Mouse (Mus musculus): Measurements from ENCODE around the gene Primpol. TPM values are rescaled to one million over a fixed set of nuclear protein-coding genes. Genes with fewer than 3 reads are reported as not detected.

The Primpol gene
- polyA plus RNA-seq, 1 experiment, result 2.8 TPM

DNA sequence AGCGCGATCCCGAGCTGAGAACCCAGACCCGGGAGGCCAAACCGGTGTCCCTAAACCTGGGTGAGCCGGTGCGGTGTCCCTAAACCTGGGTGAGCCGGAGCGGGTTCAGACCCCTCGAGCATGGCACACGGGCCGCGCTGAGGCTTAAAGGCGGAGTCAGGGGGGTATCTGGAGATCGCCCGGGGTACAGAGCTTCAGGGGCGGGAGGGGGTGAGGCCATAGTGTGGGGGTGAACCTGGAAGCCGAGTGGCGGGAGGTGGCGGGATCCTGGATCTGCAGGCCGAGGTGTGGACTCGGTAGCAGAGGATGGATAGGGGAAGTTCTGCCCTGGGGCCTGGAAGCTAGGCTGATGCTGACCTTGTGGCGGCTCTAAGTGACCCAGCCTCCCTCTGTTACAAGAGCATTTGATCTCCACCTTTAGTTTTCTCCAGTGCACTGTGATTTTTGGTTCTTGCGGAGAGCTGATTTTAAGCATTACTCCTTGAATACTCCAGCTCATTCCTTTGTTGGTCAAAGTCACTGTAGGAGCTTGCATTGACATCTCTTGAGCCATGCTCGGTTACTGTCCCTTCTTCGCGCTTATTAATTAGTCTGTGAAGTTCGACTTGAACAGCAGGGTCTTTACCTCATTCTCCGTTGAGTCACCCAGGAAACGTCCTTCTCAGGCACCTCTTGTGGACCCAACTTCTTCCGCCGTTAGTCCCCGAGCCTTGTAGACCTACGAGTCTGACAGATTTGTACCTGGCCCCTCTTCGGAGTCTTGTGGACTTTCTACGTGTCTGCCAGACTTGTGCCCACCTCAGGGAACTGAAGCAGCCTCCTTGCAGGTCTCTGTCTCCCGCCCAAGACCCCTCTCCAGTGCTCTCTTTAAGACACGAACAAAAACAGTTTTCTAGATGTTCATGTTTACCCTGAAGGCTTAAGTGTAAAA lies 943 bp upstream of the Primpol start:
- Histone ChIP-seq H3K27me3 (ENCODE audit: control insufficient read depth, insufficient read depth, low read length) (no peaks in the 10 kb centered on the region), H3K27ac (ENCODE audit: insufficient read depth, low read length) (no peak overlapping the region), H3K4me1 (ENCODE audit: control insufficient read depth, insufficient read depth, low read length) (no peaks in the 10 kb centered on the region), H3K4me3 (replicated peaks; ENCODE audit: insufficient read depth, low read depth, low read length) (peak overlapping the region; percentile 67)
- DNase-seq, result peak; percentile 15 to 26
- under 1% methylated on average over 38 of the region's 38 CpGs for WGBS
- TF ChIP-seq POLR2A (IDR thresholded peaks at IDR 0.05; ENCODE audit: borderline replicate concordance, insufficient read depth, low read length), result no peak

DNA sequence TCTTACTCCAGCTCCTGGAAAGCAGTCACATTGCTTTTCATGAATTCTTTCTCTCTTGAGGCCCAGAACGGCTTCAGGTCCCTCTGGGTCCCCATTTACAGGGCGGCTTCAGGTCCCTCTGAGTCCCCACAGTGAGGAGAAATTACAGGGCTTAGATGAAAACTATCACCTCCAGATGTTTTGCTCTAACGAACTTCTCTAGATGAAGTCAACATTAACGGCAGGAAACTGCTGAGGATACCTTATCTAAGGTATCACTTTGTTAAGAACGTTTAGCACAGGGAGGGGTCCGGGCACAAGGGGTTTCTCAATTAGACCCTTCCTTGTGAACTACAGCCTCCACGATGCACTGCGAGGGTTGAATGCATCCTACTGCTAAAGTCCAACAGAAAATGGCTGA lies 1.1 kb downstream of the Primpol start:
- Histone ChIP-seq H3K27me3 (ENCODE audit: control insufficient read depth, insufficient read depth, low read length) (no peaks in the 10 kb centered on the region), H3K4me1 (ENCODE audit: control insufficient read depth, insufficient read depth, low read length) (no peaks in the 10 kb centered on the region), H3K4me3 (replicated peaks; ENCODE audit: insufficient read depth, low read depth, low read length) (no peak overlapping the region), H3K27ac (ENCODE audit: insufficient read depth, low read length) (no peak overlapping the region)
- TF ChIP-seq CTCF (IDR thresholded peaks at IDR 0.05; ENCODE audit: borderline replicate concordance, insufficient read depth, low read depth, low read length) (no peak), POLR2A (IDR thresholded peaks at IDR 0.05; ENCODE audit: borderline replicate concordance, insufficient read depth, low read length) (no peak)
- no peak for DNase-seq
- 93% methylated on average over 8 of the region's 8 CpGs for WGBS

DNA sequence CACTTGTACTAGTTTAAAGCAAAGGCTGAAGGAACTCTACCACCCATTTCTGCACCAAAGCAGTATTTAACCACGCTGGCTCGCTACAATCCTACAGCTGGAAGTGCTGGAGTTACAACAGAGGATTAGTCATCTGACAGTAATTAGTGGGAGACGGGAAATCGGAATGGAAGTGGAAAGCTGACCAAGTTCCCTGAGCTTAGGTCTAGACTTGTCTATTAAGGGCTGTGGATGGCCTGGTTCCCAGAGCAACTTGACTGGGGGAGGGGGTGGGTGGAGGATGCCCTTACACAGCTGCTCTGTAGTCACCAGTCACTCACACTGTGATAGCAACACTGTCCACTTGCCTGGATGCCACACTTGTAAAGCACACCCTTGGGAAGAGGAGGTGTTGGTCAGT lies 3.6 kb downstream of the Primpol start:
- DNase-seq, result no peak
- WGBS, result 39% methylated on average over 4 of the region's 4 CpGs
- Histone ChIP-seq H3K4me3 (replicated peaks; ENCODE audit: insufficient read depth, low read depth, low read length) (no peak overlapping the region), H3K27ac (ENCODE audit: insufficient read depth, low read length) (no peak overlapping the region), H3K27me3 (ENCODE audit: control insufficient read depth, insufficient read depth, low read length) (no peaks in the 10 kb centered on the region), H3K4me1 (ENCODE audit: control insufficient read depth, insufficient read depth, low read length) (no peaks in the 10 kb centered on the region)
- TF ChIP-seq POLR2A (IDR thresholded peaks at IDR 0.05; ENCODE audit: borderline replicate concordance, insufficient read depth, low read length), result no peak
- TF ChIP-seq CTCF (IDR thresholded peaks at IDR 0.05; ENCODE audit: borderline replicate concordance, insufficient read depth, low read depth, low read length), result no peak

DNA sequence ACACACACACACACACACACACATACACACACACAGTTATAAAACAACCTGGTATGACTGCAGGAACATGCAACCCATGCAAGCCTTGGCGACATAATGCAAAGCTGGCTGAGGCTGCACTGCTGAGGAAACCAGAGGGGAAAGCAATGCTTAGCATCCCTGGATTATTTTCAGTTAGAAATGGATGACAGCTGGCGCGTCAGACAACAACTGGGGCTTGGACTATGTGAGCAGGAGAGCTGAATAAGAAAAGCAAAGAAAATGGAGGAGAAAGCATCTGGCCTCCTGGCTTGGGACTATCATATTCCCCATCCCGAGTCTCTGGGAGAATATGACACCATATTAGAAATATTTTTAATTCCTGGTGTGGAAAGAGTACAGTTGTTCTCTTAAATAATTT lies 4.1 kb downstream of the Primpol start:
- Histone ChIP-seq H3K27ac (ENCODE audit: insufficient read depth, low read length) (no peak overlapping the region), H3K4me1 (ENCODE audit: control insufficient read depth, insufficient read depth, low read length) (no peaks in the 10 kb centered on the region), H3K27me3 (ENCODE audit: control insufficient read depth, insufficient read depth, low read length) (no peaks in the 10 kb centered on the region), H3K4me3 (replicated peaks; ENCODE audit: insufficient read depth, low read depth, low read length) (no peak overlapping the region)
- TF ChIP-seq POLR2A (IDR thresholded peaks at IDR 0.05; ENCODE audit: borderline replicate concordance, insufficient read depth, low read length) (no peak), CTCF (IDR thresholded peaks at IDR 0.05; ENCODE audit: borderline replicate concordance, insufficient read depth, low read depth, low read length) (no peak)
- WGBS, result 44% methylated on average over 4 of the region's 4 CpGs
- DNase-seq, result no peak

DNA sequence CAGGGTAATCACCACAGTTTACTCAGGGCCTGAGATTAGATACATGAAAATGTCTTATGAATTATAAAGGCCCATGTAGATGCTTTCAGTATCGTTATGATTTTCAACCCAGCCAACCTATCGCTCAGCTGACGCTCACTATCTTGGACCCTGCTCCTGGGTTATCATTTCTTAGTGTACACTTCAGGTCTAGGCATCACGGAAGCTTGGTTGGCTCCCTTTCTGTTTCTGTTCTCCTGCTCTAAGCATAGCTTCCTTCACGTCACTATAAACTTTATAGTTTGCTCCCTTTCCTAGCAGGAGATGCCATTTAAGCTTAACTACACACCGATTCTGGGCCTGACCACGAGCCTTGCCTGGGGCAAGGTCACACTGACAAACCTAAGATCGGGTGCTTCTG lies 5.5 kb downstream of the Primpol start:
- no peak overlapping the region for H3K27ac ChIP-seq (ENCODE audit: insufficient read depth, low read length)
- WGBS, result 94% methylated on average over 8 of the region's 8 CpGs
- H3K4me3 ChIP-seq (replicated peaks; ENCODE audit: insufficient read depth, low read depth, low read length), result no peak overlapping the region
- H3K27me3 ChIP-seq (ENCODE audit: control insufficient read depth, insufficient read depth, low read length), result no peaks in the 10 kb centered on the region
- no peak for DNase-seq
- no peak for TF ChIP-seq CTCF (IDR thresholded peaks at IDR 0.05; ENCODE audit: borderline replicate concordance, insufficient read depth, low read depth, low read length)
- no peak for TF ChIP-seq POLR2A (IDR thresholded peaks at IDR 0.05; ENCODE audit: borderline replicate concordance, insufficient read depth, low read length)
- no peaks in the 10 kb centered on the region for H3K4me1 ChIP-seq (ENCODE audit: control insufficient read depth, insufficient read depth, low read length)

- Histone ChIP-seq H3K27ac (ENCODE audit: insufficient read depth, low read length) (no peak overlapping the region), H3K4me1 (ENCODE audit: control insufficient read depth, insufficient read depth, low read length) (no peaks in the 10 kb centered on the region), H3K4me3 (replicated peaks; ENCODE audit: insufficient read depth, low read depth, low read length) (no peak overlapping the region), H3K27me3 (ENCODE audit: control insufficient read depth, insufficient read depth, low read length) (no peaks in the 10 kb centered on the region)
- DNase-seq, result no peak
- WGBS, result 86% methylated on average over 1 of the region's 1 CpGs
- TF ChIP-seq POLR2A (IDR thresholded peaks at IDR 0.05; ENCODE audit: borderline replicate concordance, insufficient read depth, low read length) (no peak), CTCF (IDR thresholded peaks at IDR 0.05; ENCODE audit: borderline replicate concordance, insufficient read depth, low read depth, low read length) (no peak)
These were observed 10.1 kb downstream of the Primpol start for GRCm38 (mm10) chr8:46606930-46607329.

- 89% methylated on average over 5 of the region's 5 CpGs for WGBS
- TF ChIP-seq CTCF (IDR thresholded peaks at IDR 0.05; ENCODE audit: borderline replicate concordance, insufficient read depth, low read depth, low read length), result no peak
- no peak for TF ChIP-seq POLR2A (IDR thresholded peaks at IDR 0.05; ENCODE audit: borderline replicate concordance, insufficient read depth, low read length)
- H3K4me1 ChIP-seq (ENCODE audit: control insufficient read depth, insufficient read depth, low read length), result no peaks in the 10 kb centered on the region
- H3K4me3 ChIP-seq (replicated peaks; ENCODE audit: insufficient read depth, low read depth, low read length), result no peak overlapping the region
- no peaks in the 10 kb centered on the region for H3K27me3 ChIP-seq (ENCODE audit: control insufficient read depth, insufficient read depth, low read length)
- H3K27ac ChIP-seq (ENCODE audit: insufficient read depth, low read length), result no peak overlapping the region
- DNase-seq, result no peak
These were observed 13.4 kb downstream of the Primpol start for GRCm38 (mm10) chr8:46603587-46603986.

All from cerebellum, adult 2 months (tissue).